Mouse (Mus musculus): ENCODE results near the gene Sirt7. TPM values are rescaled to one million over a fixed set of nuclear protein-coding genes. Genes with fewer than 3 reads are reported as not detected.

Sirt7 gene
- 48.6 and 54.8 TPM in 2 replicates for polyA plus RNA-seq (2014; fragmentation: Nextera tagmentation; extraction: Ambion mirVana)

GRCm38 (mm10) chr11:120625152-120625775 is at the start of gene Sirt7:
Gene Sirt7, minus strand, starts transcription at chr11:120625240.
- WGBS = 18% methylated on average over 5 of the region's 5 CpGs
- Histone ChIP-seq H3K9me3 (ENCODE audit: control insufficient read depth, low read length) (no peaks in the 10 kb centered on the region), H3K9ac (ENCODE audit: low read depth, low read length) (peak within 1 kb of the TSS; percentile 97), H3K4me3 (ENCODE audit: low read depth, low read length) (peak within 1 kb of the TSS; percentile 100), H3K4me2 (peak within 1 kb of the TSS; percentile 81), H3K27me3 (replicated peaks; ENCODE audit: control insufficient read depth, insufficient read depth, low read length) (no peaks in the 10 kb centered on the region), H3K27ac (ENCODE audit: low read depth, low read length) (peak within 1 kb of the TSS; percentile 97), H3K36me3 (ENCODE audit: control insufficient read depth, insufficient read depth, low read length) (peaks cover 30% of the 10 kb centered on the region), H3K4me1 (replicated peaks; ENCODE audit: control insufficient read depth, insufficient read depth, low read length) (peaks cover 54% of the 10 kb centered on the region)
- ATAC-seq (replicated peaks; ENCODE audit: low FRiP score) = peak; percentile 18
- no peak for DNase-seq (ENCODE audit: low spot score)

- ATAC-seq (replicated peaks; ENCODE audit: low FRiP score) (no peak; the same call in 1 of the 2 replicates), DNase-seq (ENCODE audit: low spot score) (no peak)
- peak overlapping the region; percentile 95 for H3K4me2 ChIP-seq
- H3K9me3 ChIP-seq (ENCODE audit: control insufficient read depth, low read length) = no peaks in the 10 kb centered on the region
- H3K4me3 ChIP-seq (ENCODE audit: low read depth, low read length) = peak overlapping the region; percentile 66
- peaks cover 8% of the 10 kb centered on the region for H3K36me3 ChIP-seq (ENCODE audit: control insufficient read depth, insufficient read depth, low read length)
- H3K27ac ChIP-seq (ENCODE audit: low read depth, low read length) = peak overlapping the region; percentile 85
- WGBS = 38% methylated on average over 12 of the region's 12 CpGs
- H3K27me3 ChIP-seq (replicated peaks; ENCODE audit: control insufficient read depth, insufficient read depth, low read length) = no peaks in the 10 kb centered on the region
- peak overlapping the region; percentile 68 for H3K9ac ChIP-seq (ENCODE audit: low read depth, low read length)
- H3K4me1 ChIP-seq (replicated peaks; ENCODE audit: control insufficient read depth, insufficient read depth, low read length) = peaks cover 10% of the 10 kb centered on the region; the same call in 1 of the 2 replicates
Observed at GRCm38 (mm10) chr11:120673594-120674122, 48.6 kb upstream of the Sirt7 start.

GRCm38 (mm10) chr11:120672687-120673593 is 47.9 kb upstream of the Sirt7 start, which contains the start of gene Aspscr1:
Gene Aspscr1, plus strand, starts transcription at chr11:120672973.
- ATAC-seq (replicated peaks; ENCODE audit: low FRiP score) = peak; percentile 97
- peak within 1 kb of the TSS; percentile 95 for H3K4me2 ChIP-seq
- H3K27me3 ChIP-seq (replicated peaks; ENCODE audit: control insufficient read depth, insufficient read depth, low read length) = no peaks in the 10 kb centered on the region
- peak within 1 kb of the TSS; percentile 66 for H3K4me3 ChIP-seq (ENCODE audit: low read depth, low read length)
- WGBS = 1% methylated on average over 83 of the region's 83 CpGs
- 0 out of 2 replicates have a peak, but pooled peaks cover 2% of the 10 kb centered on the region for H3K36me3 ChIP-seq (ENCODE audit: control insufficient read depth, insufficient read depth, low read length)
- H3K9me3 ChIP-seq (ENCODE audit: control insufficient read depth, low read length) = no peaks in the 10 kb centered on the region
- peak within 1 kb of the TSS; percentile 68 for H3K9ac ChIP-seq (ENCODE audit: low read depth, low read length)
- peak; percentile 98 for DNase-seq (ENCODE audit: low spot score)
- H3K27ac ChIP-seq (ENCODE audit: low read depth, low read length) = peak within 1 kb of the TSS; percentile 85
- H3K4me1 ChIP-seq (replicated peaks; ENCODE audit: control insufficient read depth, insufficient read depth, low read length) = peaks cover 10% of the 10 kb centered on the region; the same call in 1 of the 2 replicates

GRCm38 (mm10) chr11:120666617-120667016 is 41.6 kb upstream of the Sirt7 start:
- H3K4me1 ChIP-seq (replicated peaks; ENCODE audit: control insufficient read depth, insufficient read depth, low read length) = no peaks in the 10 kb centered on the region
- no peak overlapping the region for H3K9ac ChIP-seq (ENCODE audit: low read depth, low read length)
- H3K4me3 ChIP-seq (ENCODE audit: low read depth, low read length) = no peak overlapping the region
- H3K9me3 ChIP-seq (ENCODE audit: control insufficient read depth, low read length) = no peaks in the 10 kb centered on the region
- H3K4me2 ChIP-seq = no peak overlapping the region
- WGBS = 17% methylated on average over 3 of the region's 3 CpGs
- peaks cover 41% of the 10 kb centered on the region for H3K27me3 ChIP-seq (replicated peaks; ENCODE audit: control insufficient read depth, insufficient read depth, low read length)
- no peaks in the 10 kb centered on the region for H3K36me3 ChIP-seq (ENCODE audit: control insufficient read depth, insufficient read depth, low read length)
- ATAC-seq (replicated peaks; ENCODE audit: low FRiP score) (no peak), DNase-seq (ENCODE audit: low spot score) (no peak)
- H3K27ac ChIP-seq (ENCODE audit: low read depth, low read length) = no peak overlapping the region

- Histone ChIP-seq H3K4me2 (no peak overlapping the region; the same call in 1 of the 2 replicates), H3K36me3 (ENCODE audit: control insufficient read depth, insufficient read depth, low read length) (no peaks in the 10 kb centered on the region), H3K9me3 (ENCODE audit: control insufficient read depth, low read length) (no peaks in the 10 kb centered on the region), H3K4me1 (replicated peaks; ENCODE audit: control insufficient read depth, insufficient read depth, low read length) (peaks cover 10% of the 10 kb centered on the region), H3K27ac (ENCODE audit: low read depth, low read length) (no peak overlapping the region), H3K4me3 (ENCODE audit: low read depth, low read length) (no peak overlapping the region), H3K27me3 (replicated peaks; ENCODE audit: control insufficient read depth, insufficient read depth, low read length) (peaks cover 53% of the 10 kb centered on the region), H3K9ac (ENCODE audit: low read depth, low read length) (no peak overlapping the region)
- DNase-seq (ENCODE audit: low spot score) = no peak
- ATAC-seq (replicated peaks; ENCODE audit: low FRiP score) = no peak
- 77% methylated on average over 3 of the region's 3 CpGs for WGBS
Observed at GRCm38 (mm10) chr11:120665406-120665805, 40.4 kb upstream of the Sirt7 start.

- Histone ChIP-seq H3K4me1 (replicated peaks; ENCODE audit: control insufficient read depth, insufficient read depth, low read length) (peaks cover 19% of the 10 kb centered on the region), H3K9me3 (ENCODE audit: control insufficient read depth, low read length) (no peaks in the 10 kb centered on the region), H3K27me3 (replicated peaks; ENCODE audit: control insufficient read depth, insufficient read depth, low read length) (peaks cover 70% of the 10 kb centered on the region), H3K27ac (ENCODE audit: low read depth, low read length) (no peak overlapping the region), H3K9ac (ENCODE audit: low read depth, low read length) (no peak overlapping the region), H3K4me3 (ENCODE audit: low read depth, low read length) (no peak overlapping the region), H3K4me2 (no peak overlapping the region), H3K36me3 (ENCODE audit: control insufficient read depth, insufficient read depth, low read length) (no peaks in the 10 kb centered on the region)
- ATAC-seq (replicated peaks; ENCODE audit: low FRiP score) (no peak), DNase-seq (ENCODE audit: low spot score) (no peak)
- 86% methylated on average over 5 of the region's 5 CpGs for WGBS
Observed at GRCm38 (mm10) chr11:120663714-120664113, 38.7 kb upstream of the Sirt7 start.

GRCm38 (mm10) chr11:120662759-120663158 is 37.7 kb upstream of the Sirt7 start:
- no peak overlapping the region for H3K4me2 ChIP-seq
- no peak overlapping the region for H3K9ac ChIP-seq (ENCODE audit: low read depth, low read length)
- no peak for ATAC-seq (replicated peaks; ENCODE audit: low FRiP score)
- DNase-seq (ENCODE audit: low spot score) = no peak
- H3K4me1 ChIP-seq (replicated peaks; ENCODE audit: control insufficient read depth, insufficient read depth, low read length) = peaks cover 19% of the 10 kb centered on the region
- no peaks in the 10 kb centered on the region for H3K9me3 ChIP-seq (ENCODE audit: control insufficient read depth, low read length)
- H3K27me3 ChIP-seq (replicated peaks; ENCODE audit: control insufficient read depth, insufficient read depth, low read length) = peaks cover 79% of the 10 kb centered on the region
- 68% methylated on average over 6 of the region's 6 CpGs for WGBS
- no peaks in the 10 kb centered on the region for H3K36me3 ChIP-seq (ENCODE audit: control insufficient read depth, insufficient read depth, low read length)
- H3K27ac ChIP-seq (ENCODE audit: low read depth, low read length) = no peak overlapping the region
- no peak overlapping the region for H3K4me3 ChIP-seq (ENCODE audit: low read depth, low read length)

- Histone ChIP-seq H3K4me3 (ENCODE audit: low read depth, low read length) (peak within 1 kb of the TSS; percentile 50), H3K36me3 (ENCODE audit: control insufficient read depth, insufficient read depth, low read length) (no peaks in the 10 kb centered on the region), H3K27ac (ENCODE audit: low read depth, low read length) (no peak within 1 kb of the TSS), H3K9me3 (ENCODE audit: control insufficient read depth, low read length) (no peaks in the 10 kb centered on the region), H3K9ac (ENCODE audit: low read depth, low read length) (0 out of 2 replicates have a peak within 1 kb of the TSS, but pooled peaks have one; percentile 20), H3K27me3 (replicated peaks; ENCODE audit: control insufficient read depth, insufficient read depth, low read length) (peaks cover 93% of the 10 kb centered on the region), H3K4me2 (peak within 1 kb of the TSS; percentile 70), H3K4me1 (replicated peaks; ENCODE audit: control insufficient read depth, insufficient read depth, low read length) (peaks cover 19% of the 10 kb centered on the region)
- DNase-seq (ENCODE audit: low spot score) = no peak
- WGBS = 2% methylated on average over 35 of the region's 35 CpGs
- no peak for ATAC-seq (replicated peaks; ENCODE audit: low FRiP score)
Observed at GRCm38 (mm10) chr11:120661076-120661460, 36.0 kb upstream of the Sirt7 start, which contains the start of gene Notum. Gene Notum, minus strand, starts transcription at chr11:120661175.
